Mouse (Mus musculus) megakaryocyte, embryonic 14.5 days (primary cell): ENCODE measurements around the gene Arhgef38.

Experiments
- FLI1 ChIP-seq: IDR thresholded peaks from 2 replicates; pipeline ENCODE4 v1.6.1; 2012; ENCODE audit warnings: low read length, inconsistent platforms, mixed read lengths
- GATA1 ChIP-seq: IDR thresholded peaks from 3 replicates; pipeline ENCODE4 v1.6.1; 2012; ENCODE audit warnings: mixed read lengths, low read length, inconsistent platforms, borderline replicate concordance

- TF ChIP-seq GATA1 (no peak), FLI1 (no peak)
Measured at GRCm38 (mm10) chr3:133202171-133202570, 32.6 kb downstream of the Arhgef38 start.
